Comparison of ENCODE assay signal across 11 mouse cellular contexts in the genomic region with DNA sequence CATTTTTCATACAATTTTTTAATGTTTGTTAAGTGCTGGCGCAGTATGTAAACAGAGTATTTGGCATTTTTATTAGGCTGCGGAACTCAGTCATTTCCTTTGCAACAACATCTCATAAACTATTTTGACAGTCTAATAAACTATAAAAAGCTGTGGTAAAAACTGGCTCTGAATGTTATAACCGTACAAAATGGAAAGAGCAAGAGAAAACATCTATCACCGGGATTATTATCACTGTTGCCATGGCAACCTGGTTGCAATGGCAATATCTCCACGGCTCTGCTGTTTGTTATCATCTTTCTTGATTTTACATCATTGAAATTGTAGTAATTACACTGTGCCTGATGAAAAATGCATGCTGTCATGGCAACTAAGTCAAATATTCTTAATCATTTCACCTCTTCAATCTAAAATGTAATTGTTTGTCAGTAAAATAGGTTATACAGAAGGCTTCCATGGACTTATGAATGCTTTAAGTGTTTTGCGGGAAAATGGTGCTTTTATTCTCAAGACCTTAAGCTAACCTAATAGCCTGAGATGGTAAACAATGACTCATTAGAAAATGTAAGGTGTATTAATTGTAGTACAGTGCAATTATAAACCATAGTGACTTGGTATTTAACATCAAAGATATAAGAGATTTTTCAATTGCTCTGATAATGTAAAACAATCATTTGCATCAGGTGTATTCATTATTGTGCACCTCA.
DNase-seq lines count a peak whose midpoint lies in the region; ATAC-seq and TF ChIP-seq lines count a peak whose summit lies in the region.
"Had no signal": no experiment of that assay in that cellular context is flagged by ENCODE, and none has a peak within 500 bp of the region (broad histone marks: within the 10 kb centered on the region; RNA-seq: fewer than 3 reads in every experiment).

No protein-coding gene starts in this region.

- H3K27ac ChIP-seq in lung, embryonic 14.5 days (ENCODE audit: low read depth) = no peak overlapping the region
- peak overlapping the region; percentile 62 for H3K27ac ChIP-seq in hindbrain, embryonic 14.5 days
- no peak overlapping the region for H3K27ac ChIP-seq in neural tube, embryonic 13.5 days (replicated peaks)
- no peak overlapping the region for H3K27ac ChIP-seq in intestine, embryonic 15.5 days

- no peaks in the 10 kb centered on the region for H3K36me3 ChIP-seq in lung, embryonic 14.5 days (ENCODE audit: insufficient read depth)
- H3K36me3 ChIP-seq in hindbrain, embryonic 14.5 days (replicated peaks; ENCODE audit: control insufficient read depth, insufficient read depth) = no peaks in the 10 kb centered on the region
- H3K36me3 ChIP-seq in neural tube, embryonic 13.5 days = no peaks in the 10 kb centered on the region
- no peaks in the 10 kb centered on the region for H3K36me3 ChIP-seq in intestine, embryonic 15.5 days

- TF ChIP-seq POLR2A in lung, adult 2 months (IDR thresholded peaks at IDR 0.05; ENCODE audit: borderline replicate concordance, extremely low read depth, low read depth, low read length) = no peak

- H3K4me1 ChIP-seq in lung, embryonic 14.5 days (ENCODE audit: insufficient read depth) = no peaks in the 10 kb centered on the region
- peaks cover 9% of the 10 kb centered on the region for H3K4me1 ChIP-seq in hindbrain, embryonic 14.5 days (replicated peaks; ENCODE audit: control insufficient read depth, insufficient read depth, low read length)
- H3K4me1 ChIP-seq in neural tube, embryonic 13.5 days (replicated peaks) = peaks cover 5% of the 10 kb centered on the region; the same call in 1 of the 2 replicates
- H3K4me1 ChIP-seq in lung, adult 2 months (ENCODE audit: control insufficient read depth, insufficient read depth, low read length) = no peaks in the 10 kb centered on the region; the same call in 1 of the 2 replicates
- H3K4me1 ChIP-seq in intestine, embryonic 15.5 days (replicated peaks) = no peaks in the 10 kb centered on the region

- H3K4me3 ChIP-seq in lung, embryonic 14.5 days (ENCODE audit: low read depth, low read length) = no peak overlapping the region
- no peak overlapping the region for H3K4me3 ChIP-seq in hindbrain, embryonic 14.5 days (replicated peaks; ENCODE audit: low read length)
- no peak overlapping the region for H3K4me3 ChIP-seq in neural tube, embryonic 13.5 days
- no peak overlapping the region for H3K4me3 ChIP-seq in lung, adult 2 months (replicated peaks; ENCODE audit: extremely low read depth, low read depth, low read length)
- H3K4me3 ChIP-seq in intestine, embryonic 15.5 days (replicated peaks) = no peak overlapping the region

- H3K4me2 ChIP-seq in lung, embryonic 14.5 days = no peak overlapping the region
- peak overlapping the region; percentile 17; the same call in 1 of the 2 replicates for H3K4me2 ChIP-seq in hindbrain, embryonic 14.5 days (replicated peaks)
- H3K4me2 ChIP-seq in neural tube, embryonic 13.5 days = no peak overlapping the region
- no peak overlapping the region for H3K4me2 ChIP-seq in intestine, embryonic 15.5 days (replicated peaks)

- 24% methylated on average over 6 of the region's 6 CpGs for WGBS in lung, embryonic 14.5 days
- 45% methylated on average over 6 of the region's 6 CpGs for WGBS in hindbrain, embryonic 14.5 days
- WGBS in neural tube, embryonic 13.5 days = 46% methylated on average over 6 of the region's 6 CpGs
- 30% methylated on average over 6 of the region's 6 CpGs for WGBS in lung, adult 2 months
- WGBS in intestine, embryonic 15.5 days = 38% methylated on average over 6 of the region's 6 CpGs

- no peak for ATAC-seq in CD4-positive, CD25-positive, alpha-beta regulatory T cell, adult 4 months
- peak; percentile 52; the same call in 1 of the 2 replicates for ATAC-seq in lung, embryonic 14.5 days (ENCODE audit: insufficient read depth)
- ATAC-seq in hindbrain, embryonic 14.5 days (ENCODE audit: low FRiP score) = peak; percentile 70
- ATAC-seq in neural tube, embryonic 13.5 days (ENCODE audit: low read depth) = peak; percentile 84
- no peak for ATAC-seq in intestine, embryonic 15.5 days

- peak; percentile 36 for DNase-seq in CD4-positive, CD25-positive, alpha-beta regulatory T cell, adult 2 months (ENCODE audit: low read depth, low spot score)
- peak; percentile 76 for DNase-seq in lung, embryonic 14.5 days
- no peak for DNase-seq in lung, postnatal 36 days
- DNase-seq in hindbrain, embryonic 14.5 days (ENCODE audit: low spot score) = peak; percentile 75
- DNase-seq in lung, adult 2 months = no peak
- DNase-seq: adrenal gland, postnatal 14 days; gastrocnemius, postnatal 10 days; heart, postnatal 10 days had no signal

- no peaks in the 10 kb centered on the region for H3K27me3 ChIP-seq in lung, embryonic 14.5 days (ENCODE audit: insufficient read depth, low read length)
- no peaks in the 10 kb centered on the region for H3K27me3 ChIP-seq in hindbrain, embryonic 14.5 days (ENCODE audit: control insufficient read depth, insufficient read depth, low read length)
- H3K27me3 ChIP-seq in neural tube, embryonic 13.5 days = no peaks in the 10 kb centered on the region
- H3K27me3 ChIP-seq in intestine, embryonic 15.5 days (replicated peaks) = no peaks in the 10 kb centered on the region

- no peaks in the 10 kb centered on the region for H3K9me3 ChIP-seq in lung, embryonic 14.5 days (ENCODE audit: low read depth, low read length)
- H3K9me3 ChIP-seq in hindbrain, embryonic 14.5 days (ENCODE audit: control insufficient read depth, low read length) = no peaks in the 10 kb centered on the region
- H3K9me3 ChIP-seq in neural tube, embryonic 13.5 days = no peaks in the 10 kb centered on the region
- H3K9me3 ChIP-seq in intestine, embryonic 15.5 days = no peaks in the 10 kb centered on the region

- no peak overlapping the region for H3K9ac ChIP-seq in lung, embryonic 14.5 days
- H3K9ac ChIP-seq in hindbrain, embryonic 14.5 days = no peak overlapping the region
- H3K9ac ChIP-seq in neural tube, embryonic 13.5 days = no peak overlapping the region
- H3K9ac ChIP-seq in intestine, embryonic 15.5 days = no peak overlapping the region

- TF ChIP-seq CTCF in lung, embryonic 14.5 days (IDR thresholded peaks at IDR 0.05; ENCODE audit: low read depth) = no peak
- no peak for TF ChIP-seq CTCF in lung, adult 2 months (IDR thresholded peaks at IDR 0.05; ENCODE audit: insufficient read depth, low read length)

Comparison
In these comparisons a context has a peak if more than half of its experiments do, and no peak if none do; other contexts are left out.
1. DNase-seq: peak in CD4-positive, CD25-positive, alpha-beta regulatory T cell, adult 2 months (single experiment), lung, embryonic 14.5 days (single experiment) and hindbrain, embryonic 14.5 days (single experiment); none in lung, postnatal 36 days (single experiment) and lung, adult 2 months (single experiment).
2. ATAC-seq: peak in lung, embryonic 14.5 days (single experiment), hindbrain, embryonic 14.5 days (single experiment) and neural tube, embryonic 13.5 days (single experiment); none in CD4-positive, CD25-positive, alpha-beta regulatory T cell, adult 4 months (single experiment) and intestine, embryonic 15.5 days (single experiment).